Mouse (Mus musculus): ENCODE data around the gene Myg1.

Gene Myg1

GRCm38 (mm10) chr15:102331610-102332015 lies at the start of gene Myg1:
Gene Myg1, plus strand, starts transcription at chr15:102331709.
- Histone ChIP-seq H3K27me3 (ENCODE audit: insufficient read depth, low read length) (no peaks in the 10 kb centered on the region), H3K9me3 (ENCODE audit: low read length) (no peaks in the 10 kb centered on the region), H3K4me3 (replicated peaks; ENCODE audit: low read length) (peak within 1 kb of the TSS; percentile 95), H3K36me3 (ENCODE audit: insufficient read depth, low read length) (peaks cover 79% of the 10 kb centered on the region), H3K4me1 (replicated peaks; ENCODE audit: low read depth, low read length) (peaks cover 48% of the 10 kb centered on the region)
- TF ChIP-seq NANOG (IDR thresholded peaks at IDR 0.05; ENCODE audit: borderline replicate concordance, low read length) (no peak), CTCF (conservative IDR thresholded peaks at IDR 0.05; ENCODE audit: low read length) (no peak), POU5F1 (IDR thresholded peaks at IDR 0.05; ENCODE audit: borderline replicate concordance, low read length) (no peak)

GRCm38 (mm10) chr15:102282463-102283292 lies 48.8 kb upstream of the Myg1 start:
- TF ChIP-seq CTCF (conservative IDR thresholded peaks at IDR 0.05; ENCODE audit: low read length) (no peak), NANOG (IDR thresholded peaks at IDR 0.05; ENCODE audit: borderline replicate concordance, low read length) (no peak), POU5F1 (IDR thresholded peaks at IDR 0.05; ENCODE audit: borderline replicate concordance, low read length) (no peak)
- Histone ChIP-seq H3K36me3 (ENCODE audit: insufficient read depth, low read length) (peaks cover 54% of the 10 kb centered on the region), H3K27me3 (ENCODE audit: insufficient read depth, low read length) (no peaks in the 10 kb centered on the region), H3K4me3 (replicated peaks; ENCODE audit: low read length) (no peak overlapping the region), H3K4me1 (replicated peaks; ENCODE audit: low read depth, low read length) (peaks cover 55% of the 10 kb centered on the region), H3K9me3 (ENCODE audit: low read length) (no peaks in the 10 kb centered on the region)

- Histone ChIP-seq H3K4me1 (replicated peaks; ENCODE audit: low read depth, low read length) (peaks cover 51% of the 10 kb centered on the region), H3K36me3 (ENCODE audit: insufficient read depth, low read length) (peaks cover 54% of the 10 kb centered on the region), H3K4me3 (replicated peaks; ENCODE audit: low read length) (no peak overlapping the region), H3K27me3 (ENCODE audit: insufficient read depth, low read length) (no peaks in the 10 kb centered on the region), H3K9me3 (ENCODE audit: low read length) (no peaks in the 10 kb centered on the region)
- TF ChIP-seq POU5F1 (IDR thresholded peaks at IDR 0.05; ENCODE audit: borderline replicate concordance, low read length) (no peak), NANOG (IDR thresholded peaks at IDR 0.05; ENCODE audit: borderline replicate concordance, low read length) (no peak), CTCF (conservative IDR thresholded peaks at IDR 0.05; ENCODE audit: low read length) (no peak)
These were observed 47.9 kb upstream of the Myg1 start for GRCm38 (mm10) chr15:102283648-102284047.

GRCm38 (mm10) chr15:102287395-102287794 lies 44.1 kb upstream of the Myg1 start:
- Histone ChIP-seq H3K4me3 (replicated peaks; ENCODE audit: low read length) (no peak overlapping the region), H3K27me3 (ENCODE audit: insufficient read depth, low read length) (no peaks in the 10 kb centered on the region), H3K4me1 (replicated peaks; ENCODE audit: low read depth, low read length) (peaks cover 26% of the 10 kb centered on the region), H3K9me3 (ENCODE audit: low read length) (no peaks in the 10 kb centered on the region), H3K36me3 (ENCODE audit: insufficient read depth, low read length) (peaks cover 29% of the 10 kb centered on the region)
- no peak for TF ChIP-seq POU5F1 (IDR thresholded peaks at IDR 0.05; ENCODE audit: borderline replicate concordance, low read length)
- peak; percentile 50 for TF ChIP-seq CTCF (conservative IDR thresholded peaks at IDR 0.05; ENCODE audit: low read length)
- no peak for TF ChIP-seq NANOG (IDR thresholded peaks at IDR 0.05; ENCODE audit: borderline replicate concordance, low read length)

- TF ChIP-seq POU5F1 (IDR thresholded peaks at IDR 0.05; ENCODE audit: borderline replicate concordance, low read length): no peak
- TF ChIP-seq CTCF (conservative IDR thresholded peaks at IDR 0.05; ENCODE audit: low read length): no peak
- TF ChIP-seq NANOG (IDR thresholded peaks at IDR 0.05; ENCODE audit: borderline replicate concordance, low read length): no peak
These were observed 35.7 kb upstream of the Myg1 start, which contains the start of gene Espl1 for GRCm38 (mm10) chr15:102295633-102296367. Gene Espl1, plus strand, starts transcription at chr15:102296266.

GRCm38 (mm10) chr15:102296368-102297006 lies 35.0 kb upstream of the Myg1 start:
- Histone ChIP-seq H3K9me3 (ENCODE audit: low read length) (no peaks in the 10 kb centered on the region), H3K4me3 (replicated peaks; ENCODE audit: low read length) (peak overlapping the region; percentile 95), H3K27me3 (ENCODE audit: insufficient read depth, low read length) (no peaks in the 10 kb centered on the region), H3K4me1 (replicated peaks; ENCODE audit: low read depth, low read length) (peaks cover 44% of the 10 kb centered on the region), H3K36me3 (ENCODE audit: insufficient read depth, low read length) (peaks cover 38% of the 10 kb centered on the region)
- TF ChIP-seq CTCF (conservative IDR thresholded peaks at IDR 0.05; ENCODE audit: low read length): no peak
- no peak for TF ChIP-seq NANOG (IDR thresholded peaks at IDR 0.05; ENCODE audit: borderline replicate concordance, low read length)
- no peak for TF ChIP-seq POU5F1 (IDR thresholded peaks at IDR 0.05; ENCODE audit: borderline replicate concordance, low read length)

More at GRCm38 (mm10) chr15:102295633-102296367, 35.7 kb upstream of the Myg1 start, which contains the start of gene Espl1:
- H3K4me3 ChIP-seq (replicated peaks; ENCODE audit: low read length): peak within 1 kb of the TSS; percentile 95
- no peaks in the 10 kb centered on the region for H3K27me3 ChIP-seq (ENCODE audit: insufficient read depth, low read length)
- H3K36me3 ChIP-seq (ENCODE audit: insufficient read depth, low read length): peaks cover 31% of the 10 kb centered on the region
- H3K9me3 ChIP-seq (ENCODE audit: low read length): no peaks in the 10 kb centered on the region
- peaks cover 37% of the 10 kb centered on the region for H3K4me1 ChIP-seq (replicated peaks; ENCODE audit: low read depth, low read length)

GRCm38 (mm10) chr15:102302542-102302941 lies 29.0 kb upstream of the Myg1 start:
- TF ChIP-seq CTCF (conservative IDR thresholded peaks at IDR 0.05; ENCODE audit: low read length) (no peak), POU5F1 (IDR thresholded peaks at IDR 0.05; ENCODE audit: borderline replicate concordance, low read length) (no peak), NANOG (IDR thresholded peaks at IDR 0.05; ENCODE audit: borderline replicate concordance, low read length) (no peak)
- no peaks in the 10 kb centered on the region for H3K27me3 ChIP-seq (ENCODE audit: insufficient read depth, low read length)
- H3K36me3 ChIP-seq (ENCODE audit: insufficient read depth, low read length): peaks cover 96% of the 10 kb centered on the region
- no peaks in the 10 kb centered on the region for H3K9me3 ChIP-seq (ENCODE audit: low read length)
- peaks cover 36% of the 10 kb centered on the region for H3K4me1 ChIP-seq (replicated peaks; ENCODE audit: low read depth, low read length)
- no peak overlapping the region for H3K4me3 ChIP-seq (replicated peaks; ENCODE audit: low read length)

GRCm38 (mm10) chr15:102308717-102309116 lies 22.8 kb upstream of the Myg1 start:
- peaks cover 12% of the 10 kb centered on the region for H3K4me1 ChIP-seq (replicated peaks; ENCODE audit: low read depth, low read length)
- no peaks in the 10 kb centered on the region for H3K9me3 ChIP-seq (ENCODE audit: low read length)
- peaks cover 99% of the 10 kb centered on the region for H3K36me3 ChIP-seq (ENCODE audit: insufficient read depth, low read length)
- H3K4me3 ChIP-seq (replicated peaks; ENCODE audit: low read length): no peak overlapping the region
- no peaks in the 10 kb centered on the region for H3K27me3 ChIP-seq (ENCODE audit: insufficient read depth, low read length)
- TF ChIP-seq NANOG (IDR thresholded peaks at IDR 0.05; ENCODE audit: borderline replicate concordance, low read length) (no peak), POU5F1 (IDR thresholded peaks at IDR 0.05; ENCODE audit: borderline replicate concordance, low read length) (no peak), CTCF (conservative IDR thresholded peaks at IDR 0.05; ENCODE audit: low read length) (no peak)
